ENCODE assay signal across 18 mouse cellular contexts in genomic region chrX:166348086-166348485, GRCm38 (mm10).
DNase-seq lines count a peak whose midpoint lies in the region; ATAC-seq and TF ChIP-seq lines count a peak whose summit lies in the region.
"Had no signal": no experiment of that assay in that cellular context is flagged by ENCODE, and none has a peak within 500 bp of the region (broad histone marks: within the 10 kb centered on the region; RNA-seq: fewer than 3 reads in every experiment).

No protein-coding gene starts in this region.

- peak overlapping the region; percentile 38 for H3K4me2 ChIP-seq in neural tube, embryonic 11.5 days (ENCODE audit: low read depth)
- peak overlapping the region; percentile 50 for H3K4me2 ChIP-seq in hindbrain, embryonic 12.5 days (replicated peaks)
- peak overlapping the region; percentile 54 for H3K4me2 ChIP-seq in midbrain, embryonic 13.5 days (replicated peaks)

- H3K9ac ChIP-seq in neural tube, embryonic 11.5 days (ENCODE audit: low read length), result no peak overlapping the region
- H3K9ac ChIP-seq in hindbrain, embryonic 12.5 days, result peak overlapping the region; percentile 23; the same call in 1 of the 2 replicates
- H3K9ac ChIP-seq in midbrain, embryonic 13.5 days (replicated peaks), result peak overlapping the region; percentile 47

- TF ChIP-seq POLR2A in olfactory bulb, adult 2 months (IDR thresholded peaks at IDR 0.05; ENCODE audit: insufficient read depth, low read depth, low read length), result no peak

- H3K27me3 ChIP-seq in neural tube, embryonic 11.5 days (ENCODE audit: control insufficient read depth, insufficient read depth, low read length), result no peaks in the 10 kb centered on the region
- peaks cover 7% of the 10 kb centered on the region; the same call in 1 of the 2 replicates for H3K27me3 ChIP-seq in hindbrain, embryonic 12.5 days
- peaks cover 13% of the 10 kb centered on the region; the same call in 1 of the 2 replicates for H3K27me3 ChIP-seq in midbrain, embryonic 13.5 days

- no peaks in the 10 kb centered on the region for H3K36me3 ChIP-seq in neural tube, embryonic 11.5 days (ENCODE audit: control insufficient read depth, insufficient read depth, low read length)
- H3K36me3 ChIP-seq in hindbrain, embryonic 12.5 days, result no peaks in the 10 kb centered on the region
- no peaks in the 10 kb centered on the region for H3K36me3 ChIP-seq in midbrain, embryonic 13.5 days
- H3K36me3 ChIP-seq: heart, embryonic 10.5 days had no signal

- WGBS in neural tube, embryonic 11.5 days, result 76% methylated on average over 6 of the region's 6 CpGs
- 52% methylated on average over 6 of the region's 6 CpGs for WGBS in hindbrain, embryonic 12.5 days
- 51% methylated on average over 6 of the region's 6 CpGs for WGBS in midbrain, embryonic 13.5 days
- WGBS in olfactory bulb, adult 2 months, result 32% methylated on average over 6 of the region's 6 CpGs

- DNase-seq in neural tube, embryonic 11.5 days (ENCODE audit: low spot score), result no peak
- no peak for DNase-seq in neural tube, embryonic 10.5 days (ENCODE audit: extremely low spot score, low spot score)
- DNase-seq in retina, postnatal 1 day, result no peak
- no peak for DNase-seq in urinary bladder, postnatal 14 days (ENCODE audit: low spot score)
- no peak for DNase-seq in kidney, adult 11 months
- DNase-seq: cerebellum, adult 11 months; gastrocnemius, postnatal 10 days; heart, postnatal 4 days; kidney, adult 8-10 months; lung, adult 2 months; right cerebral cortex, postnatal 25 days; thymus, adult 18-20 months had no signal

- H3K4me1 ChIP-seq in neural tube, embryonic 11.5 days (ENCODE audit: control insufficient read depth, insufficient read depth, low read length), result no peaks in the 10 kb centered on the region
- peaks cover 8% of the 10 kb centered on the region for H3K4me1 ChIP-seq in hindbrain, embryonic 12.5 days
- peaks cover 20% of the 10 kb centered on the region for H3K4me1 ChIP-seq in midbrain, embryonic 13.5 days (replicated peaks)
- H3K4me1 ChIP-seq in olfactory bulb, adult 2 months (ENCODE audit: control insufficient read depth, insufficient read depth, low read length), result no peaks in the 10 kb centered on the region
- H3K4me1 ChIP-seq: heart, embryonic 10.5 days had no signal

- no peaks in the 10 kb centered on the region for H3K9me3 ChIP-seq in neural tube, embryonic 11.5 days (ENCODE audit: control insufficient read depth, low read length)
- no peaks in the 10 kb centered on the region for H3K9me3 ChIP-seq in hindbrain, embryonic 12.5 days (replicated peaks)
- no peaks in the 10 kb centered on the region for H3K9me3 ChIP-seq in midbrain, embryonic 13.5 days
- H3K9me3 ChIP-seq: heart, embryonic 10.5 days had no signal

- no peak overlapping the region for H3K4me3 ChIP-seq in neural tube, embryonic 11.5 days (ENCODE audit: low read depth, low read length)
- H3K4me3 ChIP-seq in hindbrain, embryonic 12.5 days, result peak overlapping the region; percentile 28
- H3K4me3 ChIP-seq in midbrain, embryonic 13.5 days (replicated peaks), result peak overlapping the region; percentile 51
- H3K4me3 ChIP-seq in olfactory bulb, adult 2 months (ENCODE audit: insufficient read depth, low read depth, low read length), result peak overlapping the region; percentile 7; the same call in 1 of the 2 replicates
- H3K4me3 ChIP-seq: heart, embryonic 10.5 days had no signal

- H3K27ac ChIP-seq in neural tube, embryonic 11.5 days (ENCODE audit: low read depth, low read length), result no peak overlapping the region
- 0 out of 2 replicates have a peak overlapping the region, but pooled peaks have one; percentile 17 for H3K27ac ChIP-seq in hindbrain, embryonic 12.5 days
- 0 out of 2 replicates have a peak overlapping the region, but pooled peaks have one; percentile 32 for H3K27ac ChIP-seq in midbrain, embryonic 13.5 days
- no peak overlapping the region for H3K27ac ChIP-seq in olfactory bulb, adult 2 months (ENCODE audit: insufficient read depth, low read depth, low read length)
- H3K27ac ChIP-seq: heart, embryonic 10.5 days; macrophage had no signal

- ATAC-seq in neural tube, embryonic 11.5 days (ENCODE audit: insufficient read depth, low FRiP score, low TSS enrichment), result no peak
- ATAC-seq in hindbrain, embryonic 12.5 days (ENCODE audit: low FRiP score), result no peak
- no peak for ATAC-seq in midbrain, embryonic 13.5 days
- ATAC-seq: Patski had no signal

- no peak for TF ChIP-seq CTCF in olfactory bulb, adult 2 months (IDR thresholded peaks at IDR 0.05; ENCODE audit: insufficient read depth, low read depth, low read length)

Comparison
In these comparisons a context has a peak if more than half of its experiments do, and no peak if none do; other contexts are left out.
1. H3K27ac ChIP-seq: peak in hindbrain, embryonic 12.5 days (single experiment) and midbrain, embryonic 13.5 days (single experiment); none in neural tube, embryonic 11.5 days (single experiment) and olfactory bulb, adult 2 months (single experiment).
2. Peak in every context shown above with its lines, with median percentiles within 50 percentile points of each other: H3K4me2 ChIP-seq.